Mouse (Mus musculus) E14TG2a.4 (cell line): ENCODE data around the gene Hoxb1.

ENCODE experiments used
- CTCF ChIP-seq: conservative IDR thresholded peaks from 2 replicates; pipeline ENCODE4 v1.5.1; 2014; ENCODE audit warnings: low read length
- NANOG ChIP-seq: IDR thresholded peaks from 2 replicates; pipeline ENCODE4 v1.6.1; 2014; ENCODE audit warnings: borderline replicate concordance, low read length, mixed read lengths
- POU5F1 ChIP-seq: IDR thresholded peaks from 2 replicates; pipeline ENCODE4 v1.6.1; 2014; ENCODE audit warnings: low read length, borderline replicate concordance

GRCm38 (mm10) chr11:96351831-96352230 lies 13.7 kb upstream of the Hoxb1 start:
- TF ChIP-seq CTCF: no peak
- no peak for TF ChIP-seq POU5F1
- TF ChIP-seq NANOG: no peak
